Mouse (Mus musculus) erythroblast, adult 5-6 weeks (primary cell): ENCODE data around the gene Ankrd27. TPM values are rescaled to one million over a fixed set of nuclear protein-coding genes. Genes with fewer than 3 reads are reported as not detected.
A peak's percentile ranks its signal among the peaks of the same experiment; 100 is the strongest.

Experiments
- ATAC-seq: replicated peaks from 2 replicates; pipeline ENCODE4 v1.8.0; 2016; ENCODE audit warnings: moderate number of reproducible peaks, mild to moderate bottlenecking, moderate TSS enrichment, inconsistent platforms; ENCODE audit not compliant: poor library complexity, low FRiP score, severe bottlenecking
- total RNA-seq, 2 experiments: library from RNA; stranded (forward) in 1 of 2; stranded (reverse) in 1 of 2; fragments of 150-400 nt in 1 of 2; fragments of 200-764, 138-1000 nt in 1 of 2; gene quantifications; 2 replicates each; pipeline versions ENCODE4 v1.2.3 to v1.2.4; 2015 to 2017; ENCODE audit warnings: low replicate concordance in 2 of 2

The Ankrd27 gene
- total RNA-seq, 2 experiments from 2014 or later, result 20.6 to 35.4 TPM

DNA sequence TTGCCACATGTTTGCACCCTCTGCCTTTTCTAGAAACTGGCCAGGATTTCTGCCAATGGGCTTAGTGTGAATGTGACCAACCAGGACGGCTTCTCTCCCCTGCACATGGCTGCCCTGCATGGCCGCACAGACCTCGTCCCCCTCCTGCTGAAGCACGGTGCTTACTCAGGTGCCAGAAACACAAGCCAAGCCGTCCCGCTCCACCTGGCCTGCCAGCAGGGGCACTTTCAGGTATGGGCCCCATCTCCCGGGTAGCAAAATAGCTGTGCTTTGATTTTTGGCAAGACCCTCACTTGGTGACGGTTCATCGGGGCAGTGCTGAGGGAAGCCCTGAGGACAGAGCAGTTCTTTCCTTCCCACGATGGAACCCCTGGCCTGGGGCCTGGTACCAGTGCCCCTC, 41.3 kb downstream of the Ankrd27 start:
- no peak for ATAC-seq

DNA sequence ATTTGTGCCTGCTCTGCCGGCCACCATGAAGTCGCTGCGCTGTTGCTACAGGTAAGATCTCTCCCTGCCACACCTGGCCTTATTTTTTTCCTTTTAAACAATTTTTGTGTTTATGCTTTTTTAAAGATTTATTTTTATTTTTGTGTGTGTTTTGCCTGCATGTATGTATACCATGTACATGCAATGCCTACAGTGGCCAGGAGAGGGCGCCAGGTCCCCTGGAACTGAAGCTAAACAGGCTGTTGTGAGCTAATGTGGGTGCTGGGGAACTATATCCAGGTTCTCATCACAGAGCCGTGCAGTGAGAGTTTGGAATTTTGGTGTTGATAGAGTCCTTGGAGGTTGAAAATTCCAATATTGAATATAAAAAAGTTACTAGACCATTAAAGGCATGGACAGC, 42.5 kb downstream of the Ankrd27 start:
- ATAC-seq, result peak; percentile 69

DNA sequence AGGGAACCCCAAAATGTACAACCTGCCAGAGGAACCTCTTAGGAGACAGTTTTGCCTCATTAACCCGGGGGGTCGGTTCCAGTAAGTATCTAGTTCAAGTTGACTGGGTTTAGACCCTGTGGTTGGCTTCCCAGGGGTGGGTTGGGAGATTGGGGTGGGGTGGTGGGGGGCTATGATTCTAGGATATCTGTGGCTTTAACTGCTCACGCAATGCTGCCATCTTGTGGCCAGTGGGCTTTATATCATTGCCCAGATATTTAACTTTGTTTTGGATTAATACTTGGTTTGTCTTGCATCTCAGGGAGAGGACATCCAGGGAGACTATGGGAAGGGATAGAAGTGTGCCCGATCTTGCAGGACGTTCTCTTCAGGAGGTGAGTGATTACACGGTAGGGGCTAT, 50.2 kb downstream of the Ankrd27 start:
- ATAC-seq, result no peak

DNA sequence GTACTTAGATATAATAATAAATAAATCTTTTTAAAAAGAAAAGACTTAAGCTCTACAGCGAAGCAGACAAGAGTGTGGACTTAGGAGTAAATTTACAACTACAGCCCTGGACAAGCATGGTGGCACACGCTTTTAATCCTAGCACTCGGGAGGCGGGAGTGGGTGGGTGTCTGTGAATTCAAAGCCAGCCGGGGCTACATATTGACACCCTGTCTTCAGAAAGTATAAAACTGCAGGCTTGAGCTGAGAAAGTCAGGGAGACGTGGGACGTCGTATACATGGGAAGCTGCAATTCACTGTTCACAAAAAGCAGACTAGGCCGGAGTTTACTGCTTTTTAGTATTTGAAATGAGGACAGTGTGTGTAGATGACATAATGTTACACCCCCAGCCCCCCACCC, 50.8 kb downstream of the Ankrd27 start:
- ATAC-seq, result no peak

DNA sequence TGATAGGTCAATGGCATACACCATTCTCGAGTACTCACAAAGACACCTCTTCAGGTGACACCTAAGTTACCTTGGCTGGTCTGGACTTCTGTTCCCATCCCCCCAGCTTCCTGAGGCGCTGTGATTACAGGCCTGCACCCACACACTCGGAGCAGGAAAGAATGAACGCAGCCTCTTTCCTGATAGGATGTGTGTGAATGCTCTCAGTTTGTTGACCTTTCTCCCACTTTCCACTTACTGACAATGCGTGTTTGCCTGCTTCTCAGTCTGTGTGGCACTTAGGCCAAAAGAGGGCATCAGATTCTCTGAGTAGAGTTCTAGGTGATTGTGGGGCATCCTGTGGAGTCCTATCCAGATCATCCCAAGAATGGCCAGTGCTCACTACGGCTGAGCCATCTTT, 54.0 kb downstream of the Ankrd27 start:
- ATAC-seq, result no peak

DNA sequence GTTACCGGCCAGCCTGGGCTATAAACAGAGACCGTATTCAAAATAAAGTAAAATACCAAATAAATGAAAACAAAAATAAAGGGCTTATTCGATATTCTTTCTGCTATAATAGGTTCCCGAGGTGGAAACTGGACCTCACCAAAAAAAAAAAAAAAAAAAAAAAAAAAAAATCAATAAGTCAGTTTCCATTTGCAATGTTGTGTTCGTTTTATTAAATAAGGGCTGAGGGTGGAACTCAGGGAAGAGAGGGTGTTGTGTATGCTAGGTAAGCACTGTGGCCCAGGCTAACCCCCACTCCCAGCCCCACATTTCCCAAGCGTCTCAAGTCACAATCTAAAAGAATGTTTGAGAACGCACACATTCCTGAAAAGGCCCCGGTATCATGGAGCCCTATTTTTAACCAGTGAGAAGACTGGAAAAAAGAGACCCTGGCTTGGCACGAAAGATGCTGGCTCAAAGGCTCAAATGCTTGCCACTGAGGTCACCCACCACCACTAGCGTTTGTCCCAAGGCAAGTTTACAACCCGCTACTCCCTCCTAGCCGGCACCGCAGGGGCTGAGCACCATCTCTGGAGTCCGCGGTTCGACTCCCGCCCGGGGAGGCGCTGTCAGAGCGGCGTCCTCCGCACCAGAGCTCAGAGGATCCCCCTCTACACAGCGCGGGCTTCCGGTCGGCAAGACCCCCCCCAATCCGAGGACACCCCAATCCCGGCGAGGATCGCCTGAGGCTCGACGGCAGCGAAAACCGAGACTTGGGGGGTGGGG, 60.5 kb downstream of the Ankrd27 start:
- ATAC-seq, result peak; percentile 40

DNA sequence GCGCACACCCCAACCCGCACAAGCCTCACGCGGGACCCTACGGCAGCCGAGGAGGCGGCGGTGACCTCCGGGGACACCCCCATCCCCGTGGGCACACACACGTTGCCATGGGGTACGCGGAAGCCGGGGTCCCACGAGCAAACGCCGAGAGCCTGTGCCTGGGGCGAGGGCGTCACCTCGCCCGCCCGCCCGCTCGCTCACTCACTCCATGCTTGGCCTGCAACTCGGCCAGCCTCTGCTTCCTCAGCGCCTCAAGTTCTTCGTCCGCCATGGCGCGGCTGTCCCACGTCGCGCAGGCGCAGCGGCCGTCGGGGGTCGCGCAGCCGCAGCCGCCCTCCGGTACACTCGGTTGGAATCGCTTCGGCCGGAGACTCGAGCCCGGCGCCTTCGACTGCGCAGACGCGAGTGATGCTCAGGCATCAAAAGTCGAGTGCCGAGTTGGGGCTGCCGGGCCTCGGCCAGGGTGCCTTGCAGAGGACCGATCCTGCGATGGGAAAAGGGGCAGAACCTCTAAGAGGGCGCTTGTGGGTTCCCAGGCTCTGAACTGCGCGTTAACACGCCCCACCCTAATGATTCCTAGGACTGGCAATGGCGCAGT, 61.2 kb downstream of the Ankrd27 start, which contains the start of gene Pdcd5:
TSS of gene Pdcd5 (minus strand) at position 421 of the 598 bp plus-strand sequence.
- ATAC-seq, result peak; percentile 76

DNA sequence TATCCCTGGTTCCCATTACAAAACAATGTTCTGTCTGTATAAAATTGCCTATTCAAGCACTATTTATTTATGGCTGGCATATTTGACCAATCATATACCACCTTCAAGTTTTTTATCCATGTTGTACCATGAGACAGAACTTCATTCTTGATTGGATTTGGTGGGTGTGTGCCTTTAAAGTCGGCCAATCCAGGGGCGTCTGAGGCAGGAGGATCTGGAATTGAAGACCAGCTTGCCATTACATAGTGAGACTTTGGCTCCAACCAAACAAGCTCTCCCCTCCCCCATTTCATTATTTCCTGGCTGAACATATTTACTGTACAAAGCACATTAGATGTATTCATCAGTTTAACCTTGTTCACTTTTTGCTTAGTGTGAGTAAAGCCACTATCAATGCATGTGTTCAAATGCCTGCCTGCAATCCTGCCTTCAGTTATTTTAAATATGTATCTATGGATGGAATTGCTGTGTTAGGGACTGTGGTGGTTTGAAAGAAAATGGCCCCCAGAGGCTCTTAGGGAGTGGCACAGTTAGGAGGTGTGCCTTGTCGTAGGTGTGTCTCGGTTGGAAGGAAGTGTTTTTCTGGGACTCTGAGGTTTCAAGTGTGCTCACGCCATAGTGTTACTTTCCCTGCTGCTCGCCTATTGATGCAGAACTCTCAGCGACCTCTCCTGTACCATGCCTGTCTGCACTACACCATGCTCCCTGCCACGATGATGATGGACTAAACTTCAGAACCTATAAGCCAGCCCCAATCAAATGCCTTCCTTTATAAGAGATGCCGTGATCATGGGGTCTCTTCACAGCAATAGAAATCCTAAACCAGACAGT, 62.4 kb downstream of the Ankrd27 start:
- ATAC-seq, result no peak

DNA sequence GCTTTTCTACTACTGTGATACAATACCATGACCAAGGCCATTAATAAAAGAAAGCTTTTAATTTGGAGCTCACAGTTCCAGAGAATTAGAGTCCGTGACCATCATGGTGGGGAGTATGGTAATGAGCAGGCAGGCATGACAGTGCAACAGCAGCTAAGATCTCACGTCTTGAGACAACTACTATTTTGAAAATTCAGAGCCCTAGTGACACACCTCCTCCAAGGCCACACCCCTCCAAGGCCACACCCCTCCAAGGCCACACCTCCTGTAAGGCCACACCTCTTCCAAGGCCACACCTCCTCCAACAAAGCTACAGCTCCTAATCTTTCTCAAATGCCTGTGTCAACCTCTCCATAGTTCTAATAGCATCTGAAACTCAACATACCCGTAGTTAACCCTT, 63.0 kb downstream of the Ankrd27 start:
- ATAC-seq, result peak; percentile 64

DNA sequence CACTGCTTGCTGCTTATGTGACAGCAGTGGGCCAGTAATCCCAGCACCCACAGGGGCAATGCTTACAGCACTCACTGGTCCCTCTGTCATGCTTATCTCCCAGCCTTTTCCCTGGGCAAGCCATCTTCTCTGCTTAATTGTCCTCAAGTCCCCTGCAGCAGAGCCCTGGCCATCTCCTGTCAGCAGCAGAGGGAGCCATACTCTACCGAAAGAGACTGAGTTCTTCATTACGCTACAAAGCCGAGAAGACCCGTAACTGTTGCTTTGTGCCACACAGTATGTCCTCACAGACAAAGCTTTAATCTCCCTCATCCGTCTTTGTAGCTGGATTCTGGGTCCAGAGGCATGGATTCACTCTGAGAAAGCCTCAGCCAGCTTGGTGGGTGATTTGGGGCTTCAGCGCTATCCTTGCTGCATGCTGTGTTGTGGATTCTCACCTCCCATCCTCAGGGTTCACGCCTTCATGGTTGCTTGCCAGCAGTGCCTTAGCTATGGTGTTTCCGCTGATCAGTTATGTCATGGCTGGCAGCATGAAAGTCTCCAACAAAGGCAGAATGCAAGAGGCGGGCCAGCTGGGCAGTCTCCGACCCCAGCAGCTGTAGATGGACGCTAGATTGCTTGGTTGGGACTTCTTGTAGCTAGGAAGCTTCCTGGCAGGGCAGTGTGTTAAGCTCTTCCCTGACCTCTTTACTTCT, 64.8 kb downstream of the Ankrd27 start:
- no peak for ATAC-seq

DNA sequence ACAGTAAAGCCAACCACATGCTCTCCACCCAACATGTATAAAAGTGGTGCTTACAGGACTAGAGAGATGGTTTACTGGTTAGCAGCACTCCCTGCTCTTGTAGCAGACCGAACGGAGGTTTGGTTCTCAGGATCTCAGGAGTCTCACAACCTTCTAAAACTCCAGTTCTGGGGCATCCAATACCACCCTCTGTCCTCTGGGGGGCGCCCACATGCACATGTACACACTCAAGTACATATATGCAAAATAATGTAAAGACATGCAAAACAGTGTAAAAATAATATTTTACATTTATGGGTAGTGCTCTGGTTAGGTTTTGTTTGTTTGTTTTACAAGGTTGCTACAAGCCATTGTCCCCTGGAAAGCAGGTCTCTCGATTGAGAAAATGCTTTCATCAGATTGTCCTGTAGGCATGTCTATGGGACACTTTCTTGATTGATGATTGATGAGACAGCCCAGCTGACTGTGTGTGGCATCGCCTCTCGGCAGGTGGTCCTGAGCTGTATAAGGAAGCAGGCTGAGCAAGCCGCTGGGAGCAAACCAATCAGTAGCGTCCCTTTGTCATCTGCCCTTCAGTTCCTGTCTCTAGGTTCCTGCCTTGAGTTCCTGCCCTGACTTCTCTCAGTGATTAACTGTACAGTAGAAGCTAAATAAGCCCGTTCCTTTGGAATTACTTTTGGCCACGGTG, 65.7 kb downstream of the Ankrd27 start:
- ATAC-seq, result no peak

DNA sequence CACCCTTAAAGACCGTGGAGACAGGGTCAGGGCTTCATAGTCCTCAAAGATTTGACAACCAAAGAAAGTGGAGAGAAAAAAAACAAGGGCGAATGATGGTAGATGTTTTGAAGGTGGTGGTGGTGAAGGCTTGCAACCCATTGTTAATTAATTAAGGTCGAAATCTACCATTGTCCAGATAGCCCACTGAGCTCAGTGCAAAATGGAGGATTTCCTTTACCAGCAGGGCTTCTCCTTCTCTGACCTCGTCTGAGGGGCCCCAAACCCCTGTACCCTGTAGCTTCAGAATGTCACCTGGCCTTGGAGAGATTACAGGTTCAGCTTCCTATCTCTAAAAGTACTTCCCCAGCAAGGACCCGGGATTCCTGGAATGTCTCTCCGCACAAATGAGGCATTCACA, 71.8 kb downstream of the Ankrd27 start:
- no peak for ATAC-seq

DNA sequence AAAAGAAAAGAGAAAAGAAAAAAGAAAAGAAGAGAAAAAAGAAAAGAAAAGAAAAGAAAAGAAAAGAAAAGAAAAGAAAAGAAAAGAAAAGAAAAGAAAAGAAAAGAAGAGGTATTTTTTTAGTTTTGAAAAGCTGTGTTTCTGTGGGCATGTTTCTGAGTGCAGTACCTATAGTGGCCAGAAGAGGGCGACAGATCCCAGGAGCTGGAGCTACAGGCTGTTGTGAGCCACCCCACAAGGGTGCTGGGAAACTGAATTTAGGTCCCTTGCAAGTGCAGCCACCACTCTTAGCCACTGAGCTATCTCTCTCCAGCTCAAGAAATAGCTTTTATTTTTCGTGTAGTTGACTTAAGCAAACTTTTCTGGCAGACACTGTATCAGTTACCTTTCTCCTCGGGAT, 73.1 kb downstream of the Ankrd27 start:
- ATAC-seq, result peak; percentile 78; the same call in 1 of the 2 replicates

DNA sequence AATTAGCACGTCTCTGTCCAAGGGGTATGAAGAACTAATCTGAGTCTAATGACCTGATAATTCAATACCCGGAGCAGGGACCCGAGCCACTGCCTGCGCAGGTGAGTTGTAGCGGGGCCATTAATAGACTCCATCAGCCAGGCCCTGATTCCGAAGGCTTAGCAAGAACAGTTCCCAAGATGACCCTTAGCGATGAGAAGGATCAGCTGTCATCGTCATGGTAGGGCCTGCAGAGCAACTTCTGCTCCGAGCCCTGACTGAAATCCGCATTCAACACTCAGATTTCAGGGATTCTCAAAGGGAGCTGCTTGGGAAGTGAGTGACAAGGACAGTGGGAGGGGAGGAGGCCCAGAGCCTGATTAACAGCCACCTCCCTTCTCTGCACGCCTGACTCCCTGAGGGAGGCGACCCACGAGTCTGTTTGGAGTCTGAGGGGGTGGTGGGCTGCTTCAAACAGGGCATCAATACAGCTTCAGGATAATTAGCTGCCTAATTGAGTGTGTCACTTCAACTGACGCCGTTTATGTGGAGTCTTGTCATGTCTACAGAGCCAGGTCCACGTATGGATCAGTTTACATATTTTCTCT, 77.8 kb downstream of the Ankrd27 start:
- no peak for ATAC-seq

DNA sequence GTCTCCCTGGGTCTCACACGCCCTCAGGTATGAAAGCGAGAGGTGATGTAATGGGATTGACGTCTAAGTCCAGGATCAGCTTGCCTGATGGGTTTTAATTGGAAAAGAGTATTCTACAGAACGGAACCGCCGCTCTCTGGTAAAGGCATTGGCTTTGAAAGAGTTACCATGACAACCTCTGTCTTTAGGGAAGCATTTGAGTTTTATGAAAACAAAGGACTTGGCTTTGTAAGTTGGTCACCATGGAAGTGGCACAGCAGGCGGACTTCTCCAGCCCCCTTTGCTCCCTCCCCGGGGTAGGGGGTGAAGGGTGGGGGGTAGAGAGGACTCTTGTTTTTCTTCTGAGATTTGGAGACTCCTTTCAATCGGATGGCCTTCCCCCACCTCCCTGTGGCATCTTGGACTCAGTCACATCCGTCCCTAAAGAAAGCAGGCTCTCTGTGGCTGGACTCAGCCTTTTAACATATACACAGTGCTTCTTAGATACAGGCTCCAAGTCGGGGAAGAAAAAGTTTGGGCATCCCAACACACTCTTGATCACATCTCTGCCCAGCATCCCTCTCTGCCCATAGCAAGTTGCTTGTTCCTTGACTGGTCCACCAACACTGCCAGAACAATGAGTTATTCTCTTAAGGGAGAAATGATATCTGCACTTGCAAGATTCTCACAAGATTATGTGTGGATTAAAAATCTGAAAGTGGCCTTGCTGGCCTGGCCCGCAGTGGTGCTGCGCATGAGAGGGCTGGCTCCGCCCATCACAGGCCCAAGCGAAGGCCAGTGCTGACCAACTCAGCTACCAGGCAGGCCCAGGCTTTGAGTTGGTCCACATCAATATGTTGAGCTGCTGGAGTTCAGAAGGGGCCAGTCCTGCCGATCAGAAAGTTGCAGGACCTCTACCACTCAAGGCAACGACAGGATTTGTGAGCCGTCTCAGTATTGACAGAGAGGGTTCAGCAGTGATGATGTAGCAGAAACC, 82.3 kb downstream of the Ankrd27 start:
- ATAC-seq, result no peak

DNA sequence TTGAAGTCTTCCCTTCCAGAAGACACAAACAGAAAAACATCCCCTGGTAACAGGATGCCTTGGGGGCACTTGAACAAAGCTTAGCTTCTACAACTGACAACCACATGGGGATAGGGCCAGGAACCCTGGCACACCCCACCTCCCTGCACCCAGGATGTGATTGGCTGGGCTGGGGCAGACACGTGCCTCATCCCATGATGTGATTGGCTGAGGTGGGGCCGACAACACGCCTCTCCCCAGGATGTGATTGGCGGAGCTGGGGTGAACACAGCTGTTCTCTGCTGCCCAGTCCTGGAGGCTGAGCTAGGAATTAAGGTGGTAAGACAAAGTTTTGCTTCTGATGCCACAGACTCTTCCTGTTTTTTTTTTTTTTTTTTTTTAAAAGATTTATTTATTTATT, 92.9 kb downstream of the Ankrd27 start:
- no peak for ATAC-seq

DNA sequence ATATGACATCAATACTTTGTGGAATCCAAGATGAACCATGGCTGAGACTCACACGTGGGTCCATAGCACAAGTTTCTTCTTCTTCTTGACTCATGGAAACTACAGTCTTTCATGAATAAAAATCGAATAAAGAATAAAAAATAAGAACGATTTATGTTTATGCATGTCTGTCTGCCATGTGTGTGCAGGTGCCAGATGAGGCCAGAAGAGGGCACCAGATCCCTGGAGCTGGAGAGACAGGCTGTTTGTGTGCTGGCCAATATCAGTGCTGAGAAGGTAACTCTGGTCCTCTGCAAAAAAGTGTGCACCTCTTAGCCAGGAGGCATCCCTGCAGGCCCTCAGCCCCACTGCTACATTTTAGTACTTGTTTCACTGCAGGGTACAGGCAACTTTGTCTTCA, 95.5 kb downstream of the Ankrd27 start:
- no peak for ATAC-seq
